Mouse (Mus musculus) retina, postnatal 7 days (tissue): Measurements from ENCODE around the gene Sephs1.
"Not testable (repeated sequence)": the region's sequence is repeated elsewhere in the genome, so short reads cannot be mapped to it uniquely, and the experiment has no call there.

Experiments used
- DNase-seq: peaks from one replicate; pipeline ENCODE4 v3.0.0-alpha.2; 2012; ENCODE audit warnings: low read depth, low spot score

The Sephs1 gene

DNA sequence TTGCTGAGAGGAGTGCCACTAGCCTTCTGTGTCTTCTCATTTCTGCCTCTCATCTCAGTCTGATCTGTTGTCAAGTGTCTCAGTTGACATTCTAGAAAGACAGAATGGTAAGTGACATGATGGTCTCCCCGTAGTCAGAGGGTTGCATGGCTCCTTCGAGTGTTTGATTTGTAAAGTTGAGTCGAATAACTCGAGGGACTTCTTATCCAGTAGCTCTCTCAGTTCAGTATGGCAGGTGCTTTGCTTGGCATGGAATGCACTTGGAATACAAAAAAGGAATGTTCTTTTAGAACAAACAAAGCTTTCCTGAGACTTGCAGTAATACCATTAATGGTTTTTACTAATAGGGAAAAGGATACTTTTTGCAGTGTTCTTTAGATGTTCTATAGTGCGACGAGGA, 25.8 kb downstream of the Sephs1 start:
- no peak for DNase-seq

DNA sequence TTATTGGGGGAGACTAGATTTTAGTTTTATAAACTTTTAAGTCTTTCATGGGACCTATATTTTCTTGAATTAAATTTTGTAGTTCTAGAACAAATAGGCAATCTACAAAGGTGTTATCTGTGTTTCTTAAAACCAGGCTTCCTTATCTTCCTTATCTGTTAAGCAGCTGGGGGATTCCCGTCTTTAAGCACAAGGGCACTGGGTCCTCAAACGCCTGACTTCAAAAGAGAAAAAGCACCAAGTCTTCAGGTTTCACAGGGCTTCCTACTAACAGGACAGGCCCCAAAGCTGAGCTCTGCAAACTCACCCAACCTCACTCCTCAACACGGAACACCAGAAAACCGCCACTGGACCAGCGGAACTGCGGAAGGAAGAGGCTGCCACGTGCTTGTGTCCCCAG, 26.6 kb downstream of the Sephs1 start:
- no peak for DNase-seq

DNA sequence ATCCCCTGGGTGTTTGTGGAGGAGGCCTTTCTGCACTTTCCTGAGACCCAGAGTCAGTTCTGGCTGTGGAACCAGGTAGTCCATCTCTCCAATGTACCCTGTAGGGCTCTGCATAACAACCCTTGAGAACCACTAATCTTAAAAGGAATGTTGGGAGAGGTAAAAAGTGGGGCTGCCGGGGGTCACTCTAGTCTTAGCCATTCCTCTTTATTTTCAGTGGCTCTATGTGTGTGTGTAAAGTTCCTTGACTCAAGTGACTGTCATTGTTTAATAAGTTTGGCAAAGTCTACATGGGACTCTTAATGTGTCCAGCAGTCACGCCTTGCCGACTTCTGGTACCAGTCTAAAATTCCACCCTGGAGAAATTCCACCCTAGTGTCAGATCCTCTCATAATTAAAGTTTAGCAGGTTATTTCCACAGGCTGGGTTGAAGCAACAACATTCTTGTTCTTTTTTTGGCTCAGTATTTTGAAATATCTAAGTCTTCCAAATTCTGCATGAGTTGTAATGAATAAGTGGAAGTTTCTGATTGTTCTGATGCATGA, 27.5 kb downstream of the Sephs1 start:
- DNase-seq: no peak

DNA sequence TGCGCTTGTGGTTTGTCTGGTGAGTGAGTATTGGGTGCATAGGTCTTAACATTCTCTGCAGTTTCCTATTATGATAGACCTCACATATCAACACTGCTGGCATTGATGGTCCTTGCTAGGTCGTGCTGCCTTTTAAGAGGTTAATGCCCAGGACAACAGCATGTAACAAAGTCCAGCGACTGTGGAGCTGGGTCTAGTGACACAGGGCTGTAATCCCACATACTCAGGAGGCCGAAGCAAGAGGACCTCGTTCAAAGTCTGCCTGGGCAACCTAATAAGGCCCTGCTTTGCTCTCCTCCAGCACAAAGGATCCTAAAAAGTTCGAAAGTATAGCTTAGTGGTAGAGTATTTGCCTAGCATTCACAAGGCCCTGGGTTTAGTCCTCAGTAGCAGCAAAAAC, 28.5 kb downstream of the Sephs1 start:
- DNase-seq: no peak

DNA sequence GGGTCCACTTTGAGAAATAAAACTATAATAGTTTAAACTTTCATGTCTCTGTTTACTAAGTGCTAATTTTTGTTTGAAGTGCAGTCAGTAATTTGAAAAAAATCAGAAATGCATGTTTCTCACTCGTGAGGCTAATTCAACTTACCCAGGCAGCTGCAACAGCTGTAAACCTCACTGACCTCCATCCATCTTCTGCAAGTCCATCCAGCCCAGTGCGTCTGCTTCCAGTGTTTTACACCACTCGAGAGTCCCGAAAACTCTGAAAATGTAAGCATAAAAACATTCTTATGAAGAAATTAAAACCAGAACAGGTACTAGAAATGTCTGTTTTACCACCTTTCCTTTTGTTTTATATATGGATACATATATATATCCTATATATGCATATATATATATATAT, 29.2 kb downstream of the Sephs1 start:
- DNase-seq: no peak

DNA sequence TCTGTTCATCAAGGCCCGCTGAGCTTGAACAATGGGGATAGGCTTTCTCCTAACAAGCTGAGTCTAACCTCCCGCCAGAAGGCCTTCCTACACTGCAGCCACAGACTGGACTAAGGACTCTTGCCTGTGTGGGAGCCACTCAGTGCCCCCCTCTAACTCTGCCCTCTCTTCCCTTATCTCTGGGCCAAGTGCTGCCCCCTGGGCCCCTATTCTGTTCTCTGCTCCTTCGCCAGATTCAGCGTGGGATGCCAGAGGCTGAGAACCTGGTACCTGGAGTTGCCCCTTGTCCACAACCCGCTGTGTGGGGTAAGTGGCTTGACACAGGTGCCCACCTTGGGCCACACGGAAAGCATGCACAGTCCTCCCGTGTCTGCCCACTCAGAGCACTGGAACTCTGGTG, 32.6 kb downstream of the Sephs1 start:
- no peak for DNase-seq

DNA sequence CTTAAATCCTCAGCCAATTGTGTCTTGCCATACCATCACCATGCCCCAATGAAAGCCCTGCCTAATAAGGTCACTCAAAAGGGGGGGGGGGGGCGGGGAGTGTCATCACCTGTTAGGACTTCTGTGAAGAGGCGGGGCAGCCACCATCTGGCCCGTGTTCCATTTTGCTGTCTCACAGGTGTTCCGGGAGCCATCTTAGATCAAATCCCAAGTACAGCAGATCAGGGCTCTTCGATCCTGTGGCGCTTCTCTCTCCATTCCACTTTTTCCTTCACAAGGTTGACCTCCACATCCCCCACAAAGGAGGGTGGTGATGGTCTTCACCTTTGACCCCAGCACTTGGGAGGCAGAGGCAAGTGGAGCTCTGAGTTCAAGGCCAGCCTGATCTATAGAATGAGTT, 34.7 kb downstream of the Sephs1 start:
- DNase-seq: no peak

DNA sequence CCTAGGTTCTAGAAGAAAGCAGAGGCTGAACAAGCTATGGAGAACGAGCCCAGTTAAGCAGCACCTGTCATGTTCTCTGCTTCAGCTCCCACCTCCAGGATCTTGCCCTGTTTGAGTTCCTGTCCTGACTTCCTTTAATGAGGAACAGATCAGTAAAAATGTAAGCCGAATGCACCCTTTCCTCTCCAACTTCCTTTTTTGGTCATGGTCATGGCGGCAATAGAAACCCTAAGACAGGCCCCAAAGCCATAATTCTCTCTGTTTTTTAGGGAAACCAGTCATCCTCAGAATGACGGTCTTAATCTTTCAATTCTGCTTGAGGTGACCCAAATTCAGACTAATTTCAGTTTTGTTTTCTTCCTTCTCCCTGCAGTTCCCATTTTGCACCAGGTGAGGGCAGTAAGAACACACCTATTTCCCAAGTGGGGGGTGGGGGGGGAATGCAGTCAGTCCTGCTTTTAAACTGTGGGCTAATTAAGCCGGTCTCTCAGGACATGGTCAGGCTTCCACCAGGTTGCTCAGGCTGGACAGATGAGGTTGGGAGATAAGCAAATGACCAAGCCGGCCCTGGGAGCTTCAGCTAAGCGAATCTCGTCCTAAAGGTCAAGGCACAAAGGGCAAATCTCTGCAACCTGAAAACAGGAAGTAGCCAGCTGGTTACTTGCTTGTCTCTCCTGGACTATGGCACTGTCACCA, 36.1 kb downstream of the Sephs1 start:
- peak; percentile 49 for DNase-seq

DNA sequence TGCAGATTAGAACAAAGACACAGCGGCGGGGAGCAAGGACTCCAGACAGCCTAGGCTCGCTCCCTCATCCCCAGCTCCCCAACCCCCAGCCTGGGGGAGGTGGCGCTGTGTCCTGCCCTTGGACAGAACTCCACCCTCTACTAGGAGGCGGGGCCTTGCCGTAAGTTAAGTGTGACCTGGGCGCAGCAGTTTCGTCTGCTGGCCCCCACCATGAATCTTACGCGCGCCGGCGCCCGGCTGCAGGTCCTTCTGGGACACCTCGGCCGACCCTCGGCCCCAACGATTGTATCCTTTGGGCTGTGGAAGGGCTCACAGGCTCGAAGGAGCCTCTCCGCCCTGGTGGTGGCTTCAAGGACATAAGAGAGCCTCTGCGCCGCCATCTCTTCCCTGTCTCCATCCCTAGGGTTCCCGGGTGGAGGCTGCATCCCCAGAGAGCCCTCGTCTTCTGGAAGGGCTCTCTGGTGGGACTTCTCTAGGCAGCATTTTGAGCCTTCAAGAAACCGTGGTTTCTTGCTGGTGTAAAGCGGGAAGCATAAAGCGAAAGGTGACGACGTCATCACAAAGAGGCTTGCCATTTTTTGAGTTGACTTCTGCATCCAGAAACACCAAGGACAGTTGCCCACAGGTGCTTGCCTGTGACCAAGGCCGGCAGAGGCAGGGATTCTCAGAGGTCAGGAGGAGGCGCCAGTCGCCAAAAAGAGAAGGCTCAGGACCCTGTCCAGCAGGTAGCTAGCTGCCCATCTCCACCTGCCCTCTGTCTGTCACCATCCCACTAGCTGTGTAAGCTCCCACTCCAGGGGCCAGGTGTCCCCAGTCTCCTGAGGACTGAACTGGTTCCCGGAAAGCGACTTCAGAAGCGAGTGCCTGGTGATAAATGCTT, 37.7 kb downstream of the Sephs1 start, which contains the start of gene Phyh:
Gene Phyh, plus strand, starts transcription at position 160 of the 880 bp plus-strand sequence.
- peak; percentile 46 for DNase-seq

DNA sequence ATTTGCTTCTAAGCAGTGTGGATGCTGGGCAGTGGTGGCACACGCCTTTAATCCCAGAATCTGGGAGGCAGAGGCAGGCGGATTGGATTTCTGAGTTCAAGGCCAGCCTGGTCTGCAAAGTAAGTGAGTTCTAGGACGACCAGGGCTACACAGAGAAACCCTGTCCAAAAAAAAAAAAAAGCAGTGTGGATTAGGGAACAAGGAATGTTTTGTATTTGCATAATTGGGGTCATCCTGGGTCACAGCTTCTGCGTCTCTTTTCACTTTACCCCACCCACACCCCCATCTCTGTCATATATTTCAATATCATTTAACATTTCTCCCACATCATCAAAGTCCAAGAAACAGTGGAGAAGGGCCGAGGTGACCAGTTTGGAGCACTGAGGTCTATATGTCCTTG, 39.7 kb downstream of the Sephs1 start:
- DNase-seq: no peak

DNA sequence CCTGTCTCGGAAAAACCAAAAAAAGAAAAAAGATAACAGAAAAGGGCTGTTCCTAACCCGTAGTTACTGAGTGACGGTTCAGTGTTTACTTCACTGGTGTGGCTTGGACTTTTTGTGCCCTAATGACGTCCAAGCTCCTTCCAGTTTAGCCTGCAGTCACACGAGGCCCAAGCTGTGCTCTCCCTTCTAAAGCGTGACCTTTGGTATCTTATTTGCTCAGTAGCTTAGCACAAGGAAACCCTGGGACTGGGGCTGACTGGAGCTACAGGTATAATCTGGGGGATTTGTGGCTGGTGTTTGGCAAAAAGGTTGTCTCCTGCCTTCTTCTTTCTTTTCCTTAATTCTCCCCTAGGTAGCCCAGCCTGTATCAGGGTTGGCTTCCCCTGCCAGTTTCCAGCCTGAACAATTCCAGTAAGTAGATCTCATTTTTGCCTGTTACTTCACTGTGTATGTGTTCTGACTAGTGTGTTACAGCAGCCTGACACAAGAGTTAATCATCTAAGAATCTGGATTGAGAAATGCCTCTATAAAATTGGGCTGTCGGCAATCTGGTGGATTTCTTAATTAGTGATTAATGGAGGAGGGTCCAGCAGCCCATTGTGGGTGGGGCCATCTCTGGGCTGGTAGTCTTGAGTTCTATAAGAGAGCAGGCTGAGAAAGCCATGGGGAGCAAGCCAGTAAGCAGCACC, 41.3 kb downstream of the Sephs1 start:
- no peak for DNase-seq

DNA sequence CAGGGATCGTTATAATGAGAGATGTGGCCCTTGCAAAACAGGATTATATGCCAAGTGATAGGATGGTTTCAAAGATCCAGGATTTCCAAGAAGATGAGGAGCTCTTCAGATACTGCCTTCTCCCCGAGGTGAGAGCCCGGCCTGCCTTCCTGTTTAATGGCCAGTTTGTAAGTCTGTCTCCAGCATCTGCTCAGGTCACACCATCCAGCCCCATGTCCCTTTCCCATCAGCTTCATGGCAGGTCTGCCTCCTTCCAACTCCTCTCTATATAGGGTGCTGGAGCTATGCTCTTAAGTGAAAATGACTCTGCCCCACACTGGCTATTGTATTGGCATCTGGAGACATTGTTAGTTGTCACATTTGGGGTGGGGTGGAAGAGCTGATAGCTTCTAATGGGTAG, 46.0 kb downstream of the Sephs1 start:
- DNase-seq: no peak

DNA sequence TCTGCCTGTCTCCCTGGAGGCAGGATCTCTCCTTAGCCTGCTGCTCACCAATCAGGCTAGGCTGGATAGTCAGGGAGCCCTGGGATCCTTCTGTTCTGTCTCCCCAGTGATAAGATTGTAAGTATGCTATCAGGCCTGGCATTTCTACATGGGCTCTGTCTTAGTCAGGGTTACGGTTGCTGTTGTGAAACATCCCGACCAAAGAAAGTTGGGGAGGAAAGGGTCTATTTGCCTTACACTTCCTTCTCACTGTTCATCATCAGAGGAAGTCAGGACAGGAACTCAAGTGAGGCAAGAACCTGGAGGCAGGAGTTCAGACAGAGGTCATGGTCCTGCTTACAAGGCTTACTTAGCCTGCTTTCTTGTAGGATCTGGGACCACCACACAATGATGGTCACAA, 47.9 kb downstream of the Sephs1 start:
- DNase-seq: no peak

DNA sequence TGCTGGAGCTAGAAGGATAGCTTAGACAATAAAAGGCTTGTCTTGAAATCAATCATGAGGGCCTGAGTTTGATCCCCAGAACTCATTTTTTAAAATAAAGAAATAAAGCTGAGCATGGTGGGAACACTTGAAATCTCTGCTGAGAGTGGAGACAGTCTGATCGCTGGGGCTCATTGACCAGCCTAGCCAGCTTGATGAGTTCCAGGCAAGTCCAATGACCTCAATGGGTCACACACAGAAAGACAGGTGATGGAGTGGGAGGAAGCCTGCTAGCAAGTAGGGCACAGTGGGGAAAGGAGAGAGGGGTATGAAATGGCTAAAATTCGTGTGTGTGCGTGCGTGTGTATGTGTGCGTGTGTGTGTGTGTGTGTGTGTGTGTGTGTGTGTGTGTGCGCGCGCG, 53.2 kb downstream of the Sephs1 start:
- DNase-seq: no peak

DNA sequence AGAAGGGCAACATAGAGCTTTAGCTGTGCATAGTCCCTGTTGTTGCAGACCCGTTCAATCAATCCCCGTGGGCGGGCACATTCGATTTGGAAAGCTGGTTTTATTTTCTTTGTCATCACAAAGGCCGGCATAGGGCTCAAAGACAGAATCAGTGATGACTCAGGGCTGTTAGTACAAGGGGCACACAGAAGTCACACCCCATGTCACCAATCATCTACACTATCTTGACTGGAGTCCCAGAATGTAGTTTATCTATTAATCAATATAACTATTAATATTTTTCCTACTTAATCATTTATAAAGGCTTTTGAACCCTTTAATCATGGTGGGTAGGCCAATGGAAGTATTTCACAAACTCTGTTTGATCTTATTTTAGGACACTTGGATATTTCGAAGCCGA, 56.6 kb downstream of the Sephs1 start:
- no peak for DNase-seq

DNA sequence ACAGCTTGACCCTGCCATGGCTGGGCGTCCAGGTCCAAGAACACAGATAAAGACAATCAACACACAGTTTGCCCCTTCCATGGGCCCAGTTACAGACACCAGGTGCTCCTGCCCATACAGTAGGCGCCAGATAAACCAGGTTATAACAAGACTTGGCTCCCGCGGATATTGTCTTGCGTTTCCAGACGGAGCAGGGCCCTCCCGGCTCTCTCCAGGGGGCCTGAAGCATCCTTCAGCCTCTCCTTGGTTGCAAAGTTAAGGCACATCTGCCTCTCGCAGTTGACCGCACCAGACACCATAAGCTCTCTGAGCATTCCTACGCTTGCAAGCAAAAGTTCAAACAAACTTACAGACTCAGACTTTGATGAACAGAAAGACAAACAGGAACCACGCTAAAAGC, 59.5 kb downstream of the Sephs1 start:
- DNase-seq: no peak

DNA sequence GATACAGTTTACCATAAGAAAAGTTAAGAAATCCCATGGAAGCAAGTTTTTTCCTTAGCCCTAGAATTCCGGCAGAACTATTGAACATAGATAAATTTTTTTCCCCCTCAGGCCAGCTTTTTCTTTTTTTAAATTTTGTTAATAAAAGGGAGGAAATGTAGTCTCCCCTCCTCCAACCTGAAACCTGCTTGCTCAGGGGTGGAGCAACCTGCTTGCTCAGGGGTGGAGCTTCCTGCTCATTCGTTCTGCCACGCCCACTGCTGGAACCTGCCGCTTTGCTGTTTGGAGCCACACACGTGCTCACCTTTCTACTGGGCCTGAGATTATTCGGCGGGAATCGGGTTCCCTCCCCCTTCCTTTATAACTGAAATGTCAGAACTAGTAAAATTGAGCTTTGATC, 68.3 kb downstream of the Sephs1 start:
- DNase-seq: not testable (repeated sequence)

DNA sequence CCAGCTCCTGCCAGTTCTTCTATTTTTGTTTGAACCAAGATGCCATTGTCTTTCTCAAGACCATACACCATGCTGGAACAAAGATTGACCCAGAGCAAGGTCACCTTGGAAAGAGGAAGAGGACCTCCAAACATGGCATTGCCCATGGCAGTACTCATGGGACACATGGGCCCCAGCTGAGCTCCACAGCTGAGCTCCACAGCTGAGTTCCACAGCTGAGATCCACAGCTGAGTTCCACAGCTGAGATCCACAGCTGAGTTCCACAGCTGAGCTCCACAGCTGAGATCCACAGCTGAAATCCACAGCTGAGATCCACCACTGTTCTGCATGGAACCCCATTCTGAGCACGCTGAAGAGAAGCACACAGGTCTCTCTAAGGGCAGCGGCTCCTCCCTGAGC, 69.6 kb downstream of the Sephs1 start:
- DNase-seq: no peak

DNA sequence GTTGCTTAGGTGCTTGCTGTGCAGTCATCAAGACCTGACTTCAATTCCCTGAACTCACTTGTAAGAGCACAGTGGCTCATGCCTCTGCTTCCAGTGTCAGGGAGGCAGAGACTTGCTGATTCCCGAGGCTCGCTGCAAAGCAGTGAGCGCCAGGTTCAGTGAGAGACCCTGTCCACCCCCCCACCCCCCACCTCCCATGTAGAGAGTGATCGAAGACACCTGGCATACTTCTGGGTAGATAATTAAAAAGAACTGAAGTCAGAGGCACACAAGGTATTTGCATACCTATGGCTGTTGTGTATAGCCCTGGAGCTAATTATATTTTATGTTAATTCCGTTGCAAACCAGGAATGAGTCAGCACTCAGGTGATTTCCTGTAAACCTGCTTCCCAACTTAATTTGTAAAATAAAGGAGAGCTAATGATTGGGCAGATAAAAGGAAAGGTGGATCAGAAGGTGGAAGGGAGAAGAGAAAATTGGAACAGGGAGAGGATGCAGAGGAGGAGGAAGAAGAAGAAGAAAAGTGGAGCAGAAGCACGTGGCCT, 72.9 kb downstream of the Sephs1 start:
- DNase-seq: no peak

DNA sequence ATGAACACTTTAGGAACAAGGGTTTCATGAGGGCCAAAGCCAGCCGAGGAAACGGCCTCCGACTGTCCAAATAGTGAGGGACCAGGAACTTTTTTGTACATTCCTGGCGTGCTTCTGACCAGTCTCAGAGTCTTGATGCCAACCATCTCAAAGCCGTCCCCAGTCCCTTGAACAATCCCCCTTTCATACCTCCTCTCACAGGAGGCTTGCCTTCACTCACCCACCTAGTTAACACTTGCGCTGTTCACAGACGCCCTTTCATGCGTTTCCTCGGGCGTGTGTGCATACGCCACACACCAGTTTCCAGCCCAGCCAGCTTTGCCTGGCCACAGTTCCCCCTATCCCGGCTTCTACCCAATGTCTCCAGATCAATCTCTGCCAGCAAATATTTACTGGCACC, 76.7 kb downstream of the Sephs1 start:
- no peak for DNase-seq
